Mouse (Mus musculus) neural tube, embryonic 14.5 days (tissue): ENCODE results near the gene D8Ertd738e. TPM values are rescaled to one million over a fixed set of nuclear protein-coding genes. Genes with fewer than 3 reads are reported as not detected.

Source experiments
- ATAC-seq: fragments of 200-750 bp; cut with Nextera tagmentation; 2 replicates; pipeline ENCODE4 v1.8.0; 2017; ENCODE audit warnings: low read depth, mild to moderate bottlenecking, moderate TSS enrichment, moderate library complexity
- H3K27ac ChIP-seq: fragments of 300-500 bp; sonication (generic); 2 replicates; pipeline ENCODE4 v1.5.1; 2014; ENCODE audit warnings: low read depth, mild to moderate bottlenecking, control low read depth, low read length, moderate library complexity, mixed read lengths
- H3K27me3 ChIP-seq: fragments of 300-500 bp; sonication (generic); 2 replicates; pipeline ENCODE4 v1.6.1; 2014; ENCODE audit warnings: low read length; ENCODE audit not compliant: control insufficient read depth, insufficient read depth
- H3K36me3 ChIP-seq: fragments of 300-500 bp; sonication (generic); 2 replicates; pipeline ENCODE4 v1.6.1; 2014; ENCODE audit warnings: low read length, mixed read lengths; ENCODE audit not compliant: control insufficient read depth, insufficient read depth
- H3K4me1 ChIP-seq: fragments of 300-500 bp; sonication (generic); 2 replicates; pipeline ENCODE4 v1.6.1; 2014; ENCODE audit warnings: low read length; ENCODE audit not compliant: control insufficient read depth, insufficient read depth
- H3K4me2 ChIP-seq: fragments of 300-500 bp; sonication (generic); 2 replicates; pipeline ENCODE4 v1.6.1; 2014; ENCODE audit warnings: mild to moderate bottlenecking, low read depth, low read length, control low read depth
- H3K4me3 ChIP-seq: fragments of 300-500 bp; sonication (generic); 2 replicates; pipeline ENCODE4 v1.5.1; 2014; ENCODE audit warnings: low read depth, low read length, control low read depth, mixed read lengths
- H3K9ac ChIP-seq: fragments of 300-500 bp; sonication (generic); replicated peaks from 2 replicates; pipeline ENCODE4 v1.6.1; 2014; ENCODE audit warnings: low read depth, mild to moderate bottlenecking, control low read depth, low read length, mixed read lengths
- H3K9me3 ChIP-seq: fragments of 300-500 bp; sonication (generic); 2 replicates; pipeline ENCODE4 v1.6.1; 2016; ENCODE audit warnings: low read length; ENCODE audit not compliant: control insufficient read depth
- WGBS: fragments of 180-500 bp; shearing (Covaris S2); extraction: QIAGEN DNeasy Blood & Tissue Kit; methylation state at CpG from one replicate; pipeline ENCODE4 v1.1.7; 2014; 5-methylcytosine and 5-hydroxymethylcytosine counted together
- polyA plus RNA-seq: library from polyadenylated mRNA; unstranded; fragments of >200 nt; fragmentation: Nextera tagmentation; extraction: Ambion mirVana; gene quantifications from 2 replicates; pipeline ENCODE4 v1.2.1, GENCODE M21; 2014

Gene D8Ertd738e
- polyA plus RNA-seq, 1 experiment from 2014 or later: 294 TPM

DNA sequence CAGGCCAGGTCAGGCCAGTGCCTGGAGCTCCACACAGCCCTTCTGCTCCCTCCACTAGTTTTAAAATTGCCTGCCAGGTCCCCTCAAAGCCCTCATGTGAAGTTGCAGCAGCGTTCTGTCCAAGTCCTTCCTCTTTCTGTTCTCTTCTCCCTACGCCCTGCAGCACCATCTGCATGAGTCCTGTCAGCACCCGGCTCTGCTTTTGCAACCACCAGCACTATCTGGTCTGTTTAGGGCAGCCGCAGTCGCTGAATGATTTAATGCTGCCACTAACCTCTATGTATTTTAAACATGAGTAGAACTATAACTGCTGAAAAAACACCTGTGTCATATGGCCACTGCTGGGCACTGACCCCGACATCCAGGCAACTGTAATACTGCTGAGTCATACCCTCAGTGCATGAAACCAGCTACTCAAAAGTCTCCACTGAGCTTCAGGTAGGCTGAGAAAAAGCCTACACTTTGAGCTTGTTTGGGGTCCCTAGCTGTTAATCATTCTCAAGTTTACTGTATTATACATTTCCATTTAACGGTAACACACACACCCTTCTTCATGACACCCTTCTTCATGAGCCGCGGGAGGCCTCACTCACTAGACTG is 26.9 kb downstream of the D8Ertd738e start:
- WGBS: 95% methylated on average over 9 of the region's 9 CpGs
- H3K27me3 ChIP-seq: no peaks in the 10 kb centered on the region
- H3K4me3 ChIP-seq: no peak overlapping the region
- peaks cover 85% of the 10 kb centered on the region for H3K36me3 ChIP-seq
- H3K4me2 ChIP-seq: no peak overlapping the region
- ATAC-seq: no peak
- no peaks in the 10 kb centered on the region for H3K4me1 ChIP-seq
- no peak overlapping the region for H3K27ac ChIP-seq
- H3K9ac ChIP-seq: no peak overlapping the region
- no peaks in the 10 kb centered on the region for H3K9me3 ChIP-seq

GRCm38 (mm10) chr8:84220105-84220504 is 29.4 kb downstream of the D8Ertd738e start:
- no peaks in the 10 kb centered on the region for H3K4me1 ChIP-seq
- H3K27me3 ChIP-seq: no peaks in the 10 kb centered on the region
- H3K27ac ChIP-seq: no peak overlapping the region
- H3K9me3 ChIP-seq: no peaks in the 10 kb centered on the region
- H3K9ac ChIP-seq: no peak overlapping the region
- H3K4me2 ChIP-seq: no peak overlapping the region
- H3K36me3 ChIP-seq: peaks cover 91% of the 10 kb centered on the region
- no peak for ATAC-seq
- WGBS: 94% methylated on average over 7 of the region's 7 CpGs
- no peak overlapping the region for H3K4me3 ChIP-seq

DNA sequence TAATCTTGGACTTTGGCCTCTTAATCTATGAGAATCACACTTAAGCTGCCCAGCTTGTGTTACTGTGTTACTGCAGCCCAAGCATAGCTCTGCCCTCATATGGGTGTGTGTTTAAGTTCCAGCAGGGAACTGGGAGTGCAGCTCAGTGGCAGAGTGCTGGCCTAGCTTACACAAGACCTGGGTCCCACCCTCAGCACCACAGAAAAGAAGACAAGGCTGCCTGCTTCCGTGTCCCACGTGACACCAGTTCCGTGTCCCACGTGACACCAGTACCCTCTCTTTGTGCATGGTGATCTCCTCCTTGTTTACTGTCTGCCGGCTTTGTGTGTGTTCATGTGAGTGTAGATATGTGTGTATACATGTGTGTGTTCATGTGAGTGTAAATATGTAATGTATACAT is 31.4 kb downstream of the D8Ertd738e start:
- no peak for ATAC-seq
- H3K27ac ChIP-seq: no peak overlapping the region
- no peak overlapping the region for H3K4me2 ChIP-seq
- no peak overlapping the region for H3K9ac ChIP-seq
- no peak overlapping the region for H3K4me3 ChIP-seq
- H3K9me3 ChIP-seq: no peaks in the 10 kb centered on the region
- 95% methylated on average over 5 of the region's 5 CpGs for WGBS
- peaks cover 86% of the 10 kb centered on the region for H3K36me3 ChIP-seq
- H3K27me3 ChIP-seq: no peaks in the 10 kb centered on the region
- H3K4me1 ChIP-seq: no peaks in the 10 kb centered on the region

DNA sequence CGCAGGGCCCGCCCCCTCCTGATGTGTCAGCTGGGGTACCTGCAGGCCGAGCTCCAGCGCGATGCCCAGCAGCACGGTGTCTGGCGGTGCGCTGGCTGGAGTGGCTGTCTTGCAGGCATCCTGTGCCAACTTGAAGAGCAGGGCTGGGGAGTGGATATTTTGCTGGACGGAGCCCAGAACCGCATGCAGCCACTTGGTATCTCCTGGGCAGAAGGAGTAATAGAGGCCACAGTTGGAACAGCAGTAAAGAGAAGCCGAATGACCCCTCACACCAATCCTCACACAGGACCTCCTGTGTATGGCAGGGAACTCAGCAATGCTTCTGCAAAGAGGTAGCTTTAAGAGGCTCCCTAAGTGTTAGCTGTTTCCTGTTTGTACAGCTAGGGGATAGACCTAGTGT is 32.3 kb downstream of the D8Ertd738e start:
- no peak overlapping the region for H3K4me2 ChIP-seq
- H3K27me3 ChIP-seq: no peaks in the 10 kb centered on the region
- H3K9ac ChIP-seq: no peak overlapping the region
- ATAC-seq: no peak
- WGBS: 96% methylated on average over 11 of the region's 11 CpGs
- H3K9me3 ChIP-seq: no peaks in the 10 kb centered on the region
- H3K4me3 ChIP-seq: no peak overlapping the region
- H3K4me1 ChIP-seq: no peaks in the 10 kb centered on the region
- H3K27ac ChIP-seq: no peak overlapping the region
- H3K36me3 ChIP-seq: peaks cover 86% of the 10 kb centered on the region

DNA sequence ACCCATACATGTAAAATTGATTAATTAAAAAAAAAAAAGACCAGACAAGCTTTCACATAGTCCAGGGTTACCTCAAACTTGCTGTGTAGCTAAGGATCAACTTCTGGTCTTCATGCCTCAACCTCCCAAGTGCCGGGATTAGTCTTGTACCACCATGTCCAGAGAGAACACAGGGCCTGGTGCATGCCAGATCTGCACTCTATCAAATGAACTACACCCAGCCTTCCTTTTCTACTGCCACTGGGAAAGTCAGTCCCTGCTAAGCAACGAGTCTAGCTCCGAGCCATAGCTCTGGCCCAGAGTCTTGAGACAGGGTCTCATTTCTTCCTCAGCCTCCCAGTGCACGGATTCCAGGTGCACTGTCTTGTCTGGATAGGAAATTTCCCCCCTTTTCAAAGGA is 36.2 kb downstream of the D8Ertd738e start:
- H3K4me2 ChIP-seq: no peak overlapping the region
- H3K36me3 ChIP-seq: peaks cover 68% of the 10 kb centered on the region
- no peak overlapping the region for H3K9ac ChIP-seq
- ATAC-seq: no peak
- WGBS: 93% methylated on average over 4 of the region's 4 CpGs
- no peaks in the 10 kb centered on the region for H3K27me3 ChIP-seq
- H3K27ac ChIP-seq: no peak overlapping the region
- peaks cover 8% of the 10 kb centered on the region; the same call in 1 of the 2 replicates for H3K4me1 ChIP-seq
- H3K4me3 ChIP-seq: no peak overlapping the region
- H3K9me3 ChIP-seq: no peaks in the 10 kb centered on the region

GRCm38 (mm10) chr8:84211881-84212563 is 37.5 kb downstream of the D8Ertd738e start:
- H3K4me2 ChIP-seq: no peak overlapping the region
- no peaks in the 10 kb centered on the region for H3K9me3 ChIP-seq
- H3K4me3 ChIP-seq: no peak overlapping the region
- peaks cover 11% of the 10 kb centered on the region; the same call in 1 of the 2 replicates for H3K4me1 ChIP-seq
- H3K27me3 ChIP-seq: no peaks in the 10 kb centered on the region
- H3K9ac ChIP-seq: no peak overlapping the region
- ATAC-seq: no peak
- 94% methylated on average over 31 of the region's 31 CpGs for WGBS
- H3K27ac ChIP-seq: no peak overlapping the region
- peaks cover 55% of the 10 kb centered on the region for H3K36me3 ChIP-seq

DNA sequence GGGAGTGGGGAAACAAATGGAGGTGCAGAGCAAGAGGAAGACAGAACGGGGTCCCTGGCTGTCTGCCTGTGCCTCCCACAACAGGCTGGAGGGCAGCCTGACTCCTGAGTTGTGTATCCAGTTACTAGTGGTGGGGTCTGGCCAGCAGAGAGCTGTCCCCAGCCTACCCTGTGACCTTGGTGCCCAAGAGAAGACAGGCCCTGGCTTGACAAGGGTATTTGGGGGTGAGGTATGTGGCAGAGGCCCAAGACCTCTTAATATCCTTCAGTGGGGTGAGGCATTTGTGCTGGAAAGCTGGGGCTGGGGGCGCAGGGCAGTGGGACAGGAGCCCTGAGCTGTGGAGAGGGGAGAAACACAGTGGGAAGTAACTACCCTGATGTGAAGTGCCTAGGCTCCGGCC is 38.3 kb downstream of the D8Ertd738e start:
- Histone ChIP-seq H3K4me2 (no peak overlapping the region), H3K36me3 (peaks cover 47% of the 10 kb centered on the region), H3K9me3 (no peaks in the 10 kb centered on the region), H3K4me3 (no peak overlapping the region), H3K27ac (no peak overlapping the region), H3K9ac (no peak overlapping the region), H3K4me1 (peaks cover 11% of the 10 kb centered on the region; the same call in 1 of the 2 replicates), H3K27me3 (no peaks in the 10 kb centered on the region)
- 91% methylated on average over 3 of the region's 3 CpGs for WGBS
- ATAC-seq: no peak

GRCm38 (mm10) chr8:84210167-84210791 is 39.2 kb downstream of the D8Ertd738e start:
- peak; percentile 56; the same call in 1 of the 2 replicates for ATAC-seq
- Histone ChIP-seq H3K4me3 (0 out of 2 replicates have a peak overlapping the region, but pooled peaks have one; percentile 0), H3K4me2 (peak overlapping the region; percentile 34; the same call in 1 of the 2 replicates), H3K9me3 (no peaks in the 10 kb centered on the region), H3K36me3 (peaks cover 38% of the 10 kb centered on the region), H3K27ac (no peak overlapping the region), H3K4me1 (peaks cover 11% of the 10 kb centered on the region; the same call in 1 of the 2 replicates), H3K27me3 (no peaks in the 10 kb centered on the region), H3K9ac (no peak overlapping the region)
- WGBS: 56% methylated on average over 34 of the region's 34 CpGs
